Mouse (Mus musculus) kidney, embryonic 16.5 days (tissue): ENCODE measurements around the gene Art5. TPM values are rescaled to one million over a fixed set of nuclear protein-coding genes. Genes with fewer than 3 reads are reported as not detected.
"Not testable (repeated sequence)": the region's sequence is repeated elsewhere in the genome, so short reads cannot be mapped to it uniquely, and the experiment has no call there.

ENCODE experiments used
- ATAC-seq: fragments of 200-750 bp; cut with Nextera tagmentation; 2 replicates; pipeline ENCODE4 v1.8.0; 2017; ENCODE audit warnings: moderate TSS enrichment; ENCODE audit not compliant: low FRiP score, low TSS enrichment
- H3K27ac ChIP-seq: fragments of 300-500 bp; sonication (generic); 2 replicates; pipeline ENCODE4 v1.5.1; 2014; ENCODE audit warnings: low read length
- H3K27me3 ChIP-seq: fragments of 300-500 bp; sonication (generic); 2 replicates; pipeline ENCODE4 v1.6.1; 2014; ENCODE audit warnings: low read length, control low read depth, mixed read lengths; ENCODE audit not compliant: insufficient read depth
- H3K36me3 ChIP-seq: fragments of 300-500 bp; sonication (generic); 2 replicates; pipeline ENCODE4 v1.6.1; 2014; ENCODE audit warnings: low read length, control low read depth, mixed read lengths; ENCODE audit not compliant: insufficient read depth
- H3K4me1 ChIP-seq: fragments of 300-500 bp; sonication (generic); 2 replicates; pipeline ENCODE4 v1.6.1; 2014; ENCODE audit warnings: low read length, control low read depth, mixed read lengths; ENCODE audit not compliant: insufficient read depth
- H3K4me2 ChIP-seq: fragments of 300-500 bp; sonication (generic); replicated peaks from 2 replicates; pipeline ENCODE4 v1.6.1; 2014; ENCODE audit warnings: low read depth, low read length
- H3K4me3 ChIP-seq: fragments of 300-500 bp; sonication (generic); 2 replicates; pipeline ENCODE4 v1.5.1; 2014; ENCODE audit warnings: mild to moderate bottlenecking, low read length
- H3K9ac ChIP-seq: fragments of 300-500 bp; sonication (generic); replicated peaks from 2 replicates; pipeline ENCODE4 v1.6.1; 2014; ENCODE audit warnings: low read length
- H3K9me3 ChIP-seq: fragments of 300-500 bp; sonication (generic); 2 replicates; pipeline ENCODE4 v1.6.1; 2016; ENCODE audit warnings: low read length, control low read depth
- WGBS: fragments of 180-500 bp; shearing (Covaris S2); extraction: QIAGEN DNeasy Blood & Tissue Kit; methylation state at CpG from one replicate; pipeline ENCODE4 v1.1.7; 2014; 5-methylcytosine and 5-hydroxymethylcytosine counted together
- polyA plus RNA-seq: library from polyadenylated mRNA; unstranded; fragments of >200 nt; fragmentation: Nextera tagmentation; extraction: Ambion mirVana; gene quantifications from 2 replicates; pipeline ENCODE4 v1.2.1, GENCODE M21; 2015

The Art5 gene
- polyA plus RNA-seq, 1 experiment from 2014 or later: 2.2 TPM

DNA sequence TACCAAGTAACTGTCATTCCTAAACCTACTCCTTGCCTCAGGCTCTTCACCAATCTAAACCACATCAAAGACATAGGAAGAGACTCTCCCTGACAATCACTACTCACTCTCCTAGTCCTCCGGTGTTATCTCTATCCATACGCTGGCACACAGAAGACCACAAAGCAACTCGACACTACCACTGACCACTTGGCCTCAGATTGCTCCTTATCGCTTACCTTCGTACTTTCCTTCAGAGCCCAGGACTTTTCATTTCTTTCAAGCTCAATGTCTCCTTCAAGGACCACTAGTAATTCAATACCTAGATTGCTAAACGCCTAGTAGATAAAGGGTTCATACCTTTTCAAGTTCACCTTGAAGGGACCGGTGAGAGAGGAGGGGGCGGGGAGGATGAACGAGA is 45.4 kb downstream of the Art5 start:
- no peak for ATAC-seq

DNA sequence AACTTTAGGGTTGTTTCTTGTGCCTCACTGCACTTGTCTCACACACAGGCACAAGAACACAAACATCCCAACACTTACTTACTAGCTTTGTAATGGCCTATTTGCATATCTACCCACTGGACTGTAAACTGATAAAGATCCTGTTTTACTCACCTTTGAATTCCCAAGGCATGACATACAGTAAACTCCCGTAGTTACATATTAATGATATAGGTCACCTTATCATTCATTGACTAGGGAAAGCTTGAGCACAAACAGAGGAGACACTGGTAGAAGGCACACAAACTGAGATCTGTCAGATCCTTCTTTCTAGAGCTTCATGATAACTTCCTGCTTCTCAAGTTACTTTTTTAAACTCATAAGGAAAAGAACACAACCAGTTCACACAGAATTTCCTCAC is 47.1 kb downstream of the Art5 start:
- Histone ChIP-seq H3K9me3 (no peaks in the 10 kb centered on the region), H3K4me3 (no peak overlapping the region), H3K36me3 (peaks cover 14% of the 10 kb centered on the region; the same call in 1 of the 2 replicates), H3K4me1 (peaks cover 22% of the 10 kb centered on the region), H3K4me2 (no peak overlapping the region), H3K27me3 (no peaks in the 10 kb centered on the region), H3K27ac (no peak overlapping the region; the same call in 1 of the 2 replicates), H3K9ac (no peak overlapping the region)
- WGBS: 59% methylated on average over 1 of the region's 1 CpGs
- ATAC-seq: no peak

More for the DNA sequence above, 45.4 kb downstream of the Art5 start:
- 0 out of 2 replicates have a peak, but pooled peaks cover 8% of the 10 kb centered on the region for H3K36me3 ChIP-seq
- H3K9me3 ChIP-seq: no peaks in the 10 kb centered on the region
- peak overlapping the region; percentile 76 for H3K4me3 ChIP-seq
- H3K27ac ChIP-seq: no peak overlapping the region
- peaks cover 23% of the 10 kb centered on the region for H3K4me1 ChIP-seq
- WGBS: 77% methylated on average over 9 of the region's 9 CpGs
- H3K9ac ChIP-seq: 0 out of 2 replicates have a peak overlapping the region, but pooled peaks have one; percentile 78
- peak overlapping the region; percentile 67 for H3K4me2 ChIP-seq
- no peaks in the 10 kb centered on the region for H3K27me3 ChIP-seq

DNA sequence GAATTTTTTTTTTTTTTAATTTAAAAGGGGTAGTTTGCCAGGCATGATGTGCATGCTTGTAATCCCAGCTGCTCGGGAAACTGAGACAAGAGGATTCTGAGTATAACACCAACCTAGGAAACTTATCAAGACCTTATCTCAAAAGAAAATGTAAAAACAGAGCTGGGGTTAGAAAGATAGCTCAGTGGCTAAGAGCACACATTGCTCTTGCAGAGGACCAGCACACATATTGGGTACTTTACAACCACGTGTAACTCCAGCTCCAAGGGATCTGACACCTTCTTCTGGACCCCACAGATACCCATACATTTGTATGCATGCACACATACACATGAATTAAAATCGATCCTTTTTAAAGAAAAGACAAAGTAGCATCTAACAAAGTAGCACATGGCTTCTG is 47.9 kb downstream of the Art5 start:
- Histone ChIP-seq H3K9ac (no peak overlapping the region), H3K27ac (no peak overlapping the region), H3K27me3 (no peaks in the 10 kb centered on the region), H3K4me3 (no peak overlapping the region), H3K36me3 (peaks cover 14% of the 10 kb centered on the region; the same call in 1 of the 2 replicates), H3K9me3 (no peaks in the 10 kb centered on the region), H3K4me1 (peaks cover 18% of the 10 kb centered on the region), H3K4me2 (no peak overlapping the region)
- 87% methylated on average over 3 of the region's 3 CpGs for WGBS
- no peak for ATAC-seq

DNA sequence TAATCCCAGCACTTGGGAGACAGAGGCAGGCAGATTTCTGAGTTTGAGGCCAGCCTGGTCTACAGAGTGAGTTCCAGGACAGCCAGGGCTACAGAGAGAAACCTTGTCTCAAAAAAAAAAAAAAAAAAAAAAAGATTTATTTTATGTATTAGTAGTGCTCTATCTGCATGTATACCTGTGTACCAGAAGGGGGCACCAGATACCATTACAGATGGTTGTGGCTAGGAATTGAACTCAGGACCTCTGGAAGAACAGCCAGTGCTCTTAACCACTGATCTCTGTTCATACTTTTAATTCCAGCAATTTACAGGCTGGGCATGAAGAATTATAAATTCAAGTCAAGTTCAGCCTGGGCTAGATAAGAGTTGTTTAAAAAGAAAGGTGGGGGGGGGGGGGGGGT is 60.8 kb downstream of the Art5 start:
- not testable (repeated sequence) for H3K36me3 ChIP-seq, H3K4me1 ChIP-seq, H3K27ac ChIP-seq, ATAC-seq, H3K4me3 ChIP-seq, H3K4me2 ChIP-seq, H3K9ac ChIP-seq, H3K9me3 ChIP-seq, H3K27me3 ChIP-seq

Other genes with a start within 250 kb of the Art5 start
- 76.3 and 77.8 TPM in 2 replicates for gene Anapc15, start 245.8 kb downstream of the Art5 start, polyA plus RNA-seq
- 82.5 and 98.0 TPM in 2 replicates for gene Folr1, start 238.7 kb downstream of the Art5 start, polyA plus RNA-seq
- gene Lamtor1, start 203.6 kb downstream of the Art5 start, polyA plus RNA-seq: 174 and 183 TPM in 2 replicates
- gene Tomt, start 203.1 kb downstream of the Art5 start, polyA plus RNA-seq: 0.33 and 0.59 TPM in 2 replicates
- gene Lrrc51, start 175.6 kb downstream of the Art5 start, polyA plus RNA-seq: 10.8 and 13.9 TPM in 2 replicates
- 72.1 and 75.6 TPM in 2 replicates for gene Numa1, start 175.4 kb downstream of the Art5 start, polyA plus RNA-seq
- 3.0 and 3.3 TPM in 2 replicates for gene Il18bp, start 90.8 kb downstream of the Art5 start, polyA plus RNA-seq
- 32.7 and 34.1 TPM in 2 replicates for gene Rnf121, start 44.0 kb downstream of the Art5 start, polyA plus RNA-seq
- 34.4 and 37.5 TPM in 2 replicates for gene Xndc1, start 44.0 kb downstream of the Art5 start, polyA plus RNA-seq
- 0.99 and 1.4 TPM in 2 replicates for gene Xntrpc, start 43.8 kb downstream of the Art5 start, polyA plus RNA-seq
- 0.09 TPM in 1 of 2 replicates, not detected in the other for gene Trpc2, start 26.4 kb downstream of the Art5 start, polyA plus RNA-seq
- 1.0 and 1.2 TPM in 2 replicates for gene Art1, start 7.7 kb downstream of the Art5 start, polyA plus RNA-seq
- gene Chrna10, start 7.3 kb upstream of the Art5 start, polyA plus RNA-seq: not detected in 2 replicates
- 36.4 and 39.6 TPM in 2 replicates for gene Nup98, start 100.7 kb upstream of the Art5 start, polyA plus RNA-seq
- gene Pgap2, start 100.7 kb upstream of the Art5 start, polyA plus RNA-seq: 82.9 and 84.7 TPM in 2 replicates
- 61.2 and 64.9 TPM in 2 replicates for gene Rhog, start 146.6 kb upstream of the Art5 start, polyA plus RNA-seq
- 14.8 and 17.0 TPM in 2 replicates for gene Stim1, start 158.3 kb upstream of the Art5 start, polyA plus RNA-seq